Mouse (Mus musculus) skeletal muscle tissue, adult 2 months (tissue): ENCODE measurements around the gene Dnal1.

ENCODE experiments used
- DNase-seq: peaks from one replicate; pipeline ENCODE4 v3.0.0-alpha.2; 2012; ENCODE audit warnings: low read depth, low spot score

Dnal1 gene

DNA sequence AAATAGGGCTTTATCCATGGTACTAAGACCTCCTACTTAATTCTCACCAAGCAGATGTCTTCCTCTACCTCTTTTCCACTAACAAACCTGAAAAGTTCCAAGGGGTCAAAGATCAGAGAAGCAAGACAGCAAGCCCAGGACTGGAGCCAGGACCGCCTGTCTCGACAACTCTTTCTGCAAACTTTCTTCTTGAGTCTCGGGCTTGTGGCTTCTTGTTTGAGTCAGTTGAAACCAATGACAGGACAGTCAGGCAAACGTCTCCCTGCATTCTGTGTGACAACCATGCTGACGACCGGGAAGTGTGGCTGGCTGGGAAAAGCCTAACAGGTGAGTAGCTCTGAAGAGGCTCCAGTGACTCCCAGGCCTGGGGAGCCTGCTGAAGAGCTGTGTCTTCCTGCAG is 71.4 kb downstream of the Dnal1 start:
- DNase-seq = no peak

DNA sequence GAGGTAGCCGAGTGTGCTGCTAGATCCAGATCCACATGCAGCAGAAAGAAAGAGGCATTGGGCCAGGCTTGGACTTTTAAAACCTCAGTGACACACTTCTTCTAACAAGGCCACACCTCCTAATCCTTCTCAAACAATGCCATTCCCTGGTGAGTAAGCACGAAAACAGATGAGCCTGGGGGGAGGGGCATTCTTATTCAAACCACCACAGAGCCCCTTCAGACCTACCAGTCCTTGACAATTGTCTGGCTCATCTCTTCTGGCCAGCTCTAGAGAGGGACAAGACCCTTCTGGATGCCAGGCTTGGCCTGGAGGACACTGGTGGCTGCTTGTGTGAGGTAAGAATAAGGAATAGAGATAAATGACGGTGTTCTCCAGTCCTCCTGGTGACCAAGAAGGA is 72.4 kb downstream of the Dnal1 start:
- no peak for DNase-seq

DNA sequence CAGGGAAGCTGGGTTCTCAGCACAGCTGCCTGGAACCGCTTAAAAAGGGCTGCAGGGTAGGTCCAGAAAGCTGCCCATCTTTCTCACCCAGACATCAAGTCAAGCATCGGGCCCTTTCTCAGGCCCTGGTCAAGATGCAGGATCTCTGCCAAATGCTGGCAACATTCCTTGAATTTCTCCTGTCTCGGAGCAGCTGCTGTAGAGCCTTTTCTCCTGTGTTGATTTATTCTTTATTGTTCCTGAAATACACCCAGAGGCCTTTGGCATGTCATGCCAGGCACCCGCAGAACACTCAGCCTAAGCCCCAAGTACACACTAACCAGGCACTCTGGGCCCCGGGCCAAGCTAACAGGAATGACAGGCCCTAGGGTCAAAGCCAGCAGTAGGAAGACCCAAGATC is 72.8 kb downstream of the Dnal1 start:
- DNase-seq = no peak

DNA sequence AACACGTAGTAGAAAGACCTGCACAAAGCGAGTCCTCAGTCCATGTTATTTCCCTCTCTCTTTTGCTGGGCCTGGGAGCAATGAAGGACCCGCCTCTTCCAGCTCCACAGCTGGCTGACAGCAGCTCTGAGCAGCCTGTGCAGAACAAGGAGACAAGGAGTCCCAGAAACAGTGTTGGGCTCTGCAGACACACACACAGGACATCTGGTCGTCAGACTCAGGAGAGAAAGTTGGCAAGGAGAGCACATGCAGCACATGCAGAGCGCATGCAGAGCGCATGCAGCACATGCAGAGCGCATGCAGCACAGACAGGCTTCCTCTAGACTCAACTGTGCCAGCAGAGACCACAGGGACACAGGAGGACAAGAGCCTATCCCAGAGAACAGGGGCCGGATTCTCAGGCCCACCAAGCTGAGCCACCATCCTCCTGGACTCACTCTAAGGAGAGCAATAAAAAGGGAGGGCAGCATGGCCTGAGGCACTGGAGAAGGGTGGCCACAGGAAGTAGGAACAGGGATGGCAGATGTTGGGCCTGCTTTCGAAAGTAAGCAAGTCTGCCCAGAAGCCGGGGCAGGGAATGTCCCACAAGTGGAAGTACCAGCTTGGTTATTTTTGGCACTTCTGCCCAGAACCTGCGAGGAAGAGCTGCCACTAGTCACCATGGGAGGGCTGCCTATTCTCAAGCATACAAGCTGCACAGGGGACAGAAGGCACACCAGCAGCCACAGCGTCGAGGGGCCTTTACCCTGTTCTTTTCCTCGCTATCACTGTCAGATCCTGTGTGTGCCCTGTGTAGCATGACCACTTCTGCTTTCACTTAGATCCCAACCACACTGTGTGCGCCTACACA is 73.8 kb downstream of the Dnal1 start:
- no peak for DNase-seq

DNA sequence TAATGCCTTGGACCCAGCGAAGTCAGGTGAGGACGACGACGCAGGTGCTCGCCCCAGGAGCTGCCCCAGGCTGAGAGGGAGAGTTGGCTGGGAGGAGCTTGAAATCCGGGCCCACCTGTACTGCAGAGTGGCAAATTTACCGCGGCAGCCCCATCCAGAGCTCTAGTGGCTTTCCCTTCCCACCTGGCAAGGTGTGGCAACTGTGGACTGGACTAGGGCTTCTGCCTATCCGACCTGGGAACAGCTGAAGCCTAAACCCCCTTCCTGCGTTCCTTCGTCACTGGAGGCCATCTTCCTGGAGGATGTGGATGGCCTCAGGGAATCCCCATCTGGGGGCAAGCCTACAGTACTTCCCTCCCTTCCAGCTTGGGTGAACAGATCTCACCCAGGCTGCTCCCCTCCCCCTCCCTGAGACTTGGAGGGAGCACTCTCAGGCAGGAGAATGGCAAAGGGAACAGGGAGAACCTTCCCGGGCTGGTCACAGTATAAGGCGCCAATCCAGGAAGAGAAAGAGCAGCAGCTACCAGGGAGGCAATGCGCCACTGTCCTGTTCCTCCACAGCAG is 74.8 kb downstream of the Dnal1 start:
- no peak for DNase-seq

DNA sequence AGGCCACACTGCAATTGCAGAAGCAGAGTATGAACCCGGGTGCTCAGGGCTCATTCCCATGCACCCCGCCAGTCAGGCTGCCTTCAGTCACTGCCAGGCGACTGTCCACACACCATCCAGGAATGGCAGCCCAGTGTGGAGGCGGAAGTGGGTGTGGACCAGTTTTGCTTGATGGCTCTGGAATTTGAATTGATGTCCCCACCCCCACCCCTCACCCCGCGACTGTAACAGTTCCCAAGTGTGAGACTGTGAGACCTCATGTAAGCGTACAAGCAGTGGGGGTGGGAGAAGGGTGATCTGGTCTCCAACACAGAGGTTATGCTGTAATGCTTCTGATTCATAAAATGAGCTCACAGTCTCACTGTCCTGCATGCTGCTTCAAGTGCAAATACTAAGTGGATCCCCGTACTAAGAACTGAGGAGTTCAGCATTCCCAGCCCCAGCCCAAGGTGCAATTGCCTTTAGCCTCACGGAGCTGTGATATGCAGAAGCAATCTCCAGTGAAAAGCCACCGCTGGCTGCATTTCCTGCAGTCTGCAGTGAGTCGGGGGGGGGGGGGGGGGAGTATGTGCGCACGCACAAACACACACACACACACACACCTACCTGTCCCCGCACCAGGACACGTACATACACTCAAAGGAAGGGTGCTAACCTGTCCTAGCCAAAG is 76.1 kb downstream of the Dnal1 start:
- DNase-seq = no peak

DNA sequence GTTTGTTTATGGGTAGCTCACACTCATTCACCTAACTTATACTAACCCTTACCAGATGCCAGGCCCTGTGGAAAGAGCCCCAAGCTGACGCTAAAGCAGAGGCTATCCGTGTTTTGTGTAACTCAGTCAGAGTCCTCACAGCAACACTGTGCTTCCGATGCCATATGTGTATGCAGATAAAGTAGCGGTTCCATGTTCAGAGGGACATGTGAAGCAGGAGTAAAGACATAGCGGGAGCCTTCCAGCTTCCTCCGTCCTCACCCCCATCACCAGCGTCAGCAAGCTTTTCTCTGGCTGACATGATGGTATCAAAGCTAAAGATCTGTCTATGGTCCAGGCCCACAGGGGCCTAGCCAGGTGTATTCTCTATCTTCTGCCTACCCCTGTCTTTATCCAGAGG is 77.0 kb downstream of the Dnal1 start:
- no peak for DNase-seq

DNA sequence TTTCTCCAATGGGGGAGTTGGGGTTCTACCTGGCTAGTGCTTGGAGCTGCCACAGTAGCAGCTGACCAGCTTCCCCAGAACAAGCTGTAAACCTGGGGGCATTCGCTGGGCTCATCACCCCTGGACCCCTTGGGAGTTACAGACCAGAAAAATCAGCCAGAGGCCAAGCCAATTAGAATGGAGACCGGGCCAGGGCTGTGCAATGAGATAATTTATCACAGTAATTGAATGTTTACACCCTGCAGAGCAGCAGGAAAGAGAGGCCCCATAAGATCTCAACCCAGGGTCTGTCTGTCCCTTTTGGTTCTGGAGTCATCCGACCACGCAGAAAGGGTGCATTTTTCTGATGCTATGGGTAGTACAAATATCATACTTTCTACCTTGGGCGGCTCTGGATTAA is 77.6 kb downstream of the Dnal1 start:
- DNase-seq = no peak

DNA sequence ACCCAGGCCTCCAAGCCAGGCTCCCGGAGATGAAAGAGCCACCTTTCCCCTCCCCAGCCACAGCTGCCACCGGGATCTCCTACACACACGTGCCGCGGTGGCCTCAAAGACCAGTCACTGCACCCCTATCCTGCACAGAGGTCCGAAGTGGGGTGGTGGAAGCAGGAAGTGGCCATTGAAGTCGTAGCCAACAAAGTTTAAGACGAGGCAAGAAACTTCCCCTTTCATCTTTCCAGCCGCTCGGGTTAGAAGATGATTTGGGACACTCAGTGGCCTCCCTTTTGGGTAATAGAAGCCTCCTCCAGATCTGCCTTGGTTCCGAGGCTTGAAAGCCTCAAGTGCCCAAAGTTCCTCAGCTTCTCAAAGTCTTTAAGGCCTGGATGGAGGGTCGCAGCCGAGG is 78.1 kb downstream of the Dnal1 start:
- no peak for DNase-seq

DNA sequence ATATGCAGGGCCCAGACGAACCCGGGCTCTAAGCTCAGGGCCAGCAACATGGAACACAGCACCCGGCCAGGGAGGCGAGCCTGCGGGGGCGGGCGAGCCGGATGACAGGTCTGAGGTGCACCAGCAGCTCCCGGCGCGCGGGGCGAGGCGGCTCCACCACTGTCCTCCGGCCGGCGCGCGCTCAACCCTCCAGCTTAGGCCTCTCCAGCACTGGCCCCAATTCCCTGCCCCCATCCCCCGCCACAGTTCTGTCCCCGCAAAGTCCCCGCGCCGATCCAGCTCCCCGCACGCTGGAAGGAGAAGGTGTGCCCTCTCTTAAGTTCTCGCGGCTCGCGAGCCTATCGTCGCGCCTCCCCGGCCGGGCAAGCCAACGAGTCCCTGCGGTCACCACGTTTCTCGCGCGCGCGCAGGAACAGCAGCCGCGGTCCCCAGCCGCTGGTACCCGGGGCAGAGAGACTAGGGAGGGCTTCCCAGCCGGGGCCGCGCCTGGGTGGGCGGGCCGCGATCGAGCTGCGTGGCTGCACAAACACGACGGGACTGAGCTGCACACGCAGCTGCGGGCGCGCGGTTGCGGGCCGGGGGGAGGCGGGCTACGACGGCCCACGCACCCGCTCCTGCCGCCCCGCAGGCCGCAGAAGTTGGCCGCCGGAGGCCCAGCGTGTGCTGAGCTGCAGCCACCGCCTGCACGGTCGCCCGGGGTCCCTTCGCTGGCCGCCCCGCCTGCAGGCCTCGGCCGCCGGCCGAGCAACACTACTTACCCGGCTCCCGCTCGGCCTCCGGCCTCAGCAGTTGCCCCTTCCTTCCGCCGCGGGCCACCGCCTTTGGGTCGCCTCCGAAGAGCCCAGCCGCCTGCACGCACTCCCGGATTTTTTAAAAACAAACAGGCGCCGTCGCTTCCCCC is 78.8 kb downstream of the Dnal1 start:
- DNase-seq = no peak

DNA sequence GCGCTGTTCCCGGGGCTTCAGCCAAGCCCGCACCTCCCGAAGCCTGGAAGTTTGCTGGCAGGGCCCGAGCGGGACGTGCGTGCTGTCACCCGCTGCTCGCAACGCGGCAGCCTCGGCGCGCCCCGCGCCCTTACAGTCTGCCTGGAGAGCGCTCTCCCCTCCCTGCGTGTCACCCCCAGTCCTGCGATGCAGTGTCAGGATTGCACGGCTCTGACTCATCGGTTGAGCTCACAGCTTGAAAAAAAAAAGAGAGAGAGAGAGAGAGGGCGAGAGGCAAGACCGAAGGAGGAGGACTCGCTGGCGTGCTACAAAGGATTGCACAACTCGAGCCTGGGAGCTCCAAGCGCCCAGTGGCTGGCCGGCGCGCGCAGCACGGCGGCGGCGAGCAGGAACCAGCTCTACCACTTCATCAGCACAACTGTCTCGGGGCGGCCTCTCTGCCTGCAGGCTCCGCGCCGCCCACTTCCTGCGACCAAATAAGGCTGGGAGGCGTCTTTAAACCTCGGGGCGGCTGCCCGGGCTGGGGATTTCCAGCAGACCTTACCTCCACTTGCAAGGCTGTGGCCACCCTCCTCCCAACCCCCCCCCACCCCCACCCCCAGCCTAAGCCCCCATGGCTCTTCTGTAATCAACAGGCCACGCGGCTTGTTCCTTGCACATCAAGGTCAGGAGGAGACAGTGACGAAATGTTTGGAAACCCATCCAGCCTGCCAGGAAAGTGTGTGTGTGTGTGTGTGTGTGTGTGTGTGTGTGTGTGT is 79.7 kb downstream of the Dnal1 start:
- peak; percentile 97 for DNase-seq

DNA sequence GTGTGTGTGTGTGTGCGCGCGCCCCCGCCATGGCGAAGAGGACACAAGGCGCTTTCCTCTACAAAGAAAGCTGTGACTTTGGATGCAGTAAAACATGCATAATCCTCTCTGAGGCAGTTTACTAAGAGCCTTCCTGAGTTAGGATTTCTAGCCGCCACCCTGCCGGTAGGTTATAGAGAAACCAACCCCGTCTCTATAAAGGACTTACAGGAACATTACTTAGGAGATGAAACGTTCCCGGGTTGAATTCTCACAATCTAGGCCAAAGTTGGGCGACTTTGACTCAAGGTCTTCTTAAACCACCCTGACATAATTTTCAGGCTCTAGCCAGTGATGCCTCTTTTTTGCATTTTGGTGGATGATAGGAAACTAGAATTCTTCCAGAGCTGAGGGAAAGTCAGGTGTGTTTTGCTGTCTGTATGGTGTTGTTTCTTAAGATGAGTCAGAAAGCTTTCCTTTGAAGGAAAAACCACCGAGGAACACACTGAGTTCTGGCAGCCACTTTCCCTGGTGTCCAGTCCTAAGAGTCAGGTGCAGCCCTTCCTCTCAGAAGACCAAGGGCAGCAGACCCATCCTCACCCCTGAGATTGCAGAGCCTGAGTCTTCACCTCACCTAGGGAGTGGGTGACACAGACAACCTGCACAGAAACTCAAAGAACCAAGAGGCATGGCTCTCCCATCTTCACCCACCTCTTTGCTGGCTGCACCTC is 80.4 kb downstream of the Dnal1 start:
- DNase-seq = no peak

DNA sequence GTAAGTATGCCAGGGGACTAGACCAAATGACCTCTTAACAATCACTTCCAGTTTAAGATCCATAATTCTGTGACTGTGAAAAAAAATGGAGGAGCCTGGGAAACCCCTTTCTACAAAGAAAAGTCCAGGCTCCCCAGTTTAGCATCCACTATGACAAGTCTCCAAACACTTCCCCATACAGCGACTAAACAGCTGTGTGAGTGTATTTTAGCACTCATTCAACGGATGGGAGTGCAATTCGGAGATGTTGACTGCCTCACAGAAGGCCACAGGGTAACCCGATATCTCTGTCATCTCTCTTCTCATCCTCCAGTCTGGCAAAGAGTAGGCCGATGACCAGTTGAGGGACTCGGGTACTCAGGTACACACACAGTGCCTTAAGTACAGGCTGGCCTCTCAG is 81.0 kb downstream of the Dnal1 start:
- DNase-seq = no peak
